Mouse (Mus musculus): ENCODE measurements around the gene Lancl3. TPM values are rescaled to one million over a fixed set of nuclear protein-coding genes. Genes with fewer than 3 reads are reported as not detected.

Lancl3 gene
- polyA plus RNA-seq, 1 experiment from 2014 or later: 0.75 TPM

DNA sequence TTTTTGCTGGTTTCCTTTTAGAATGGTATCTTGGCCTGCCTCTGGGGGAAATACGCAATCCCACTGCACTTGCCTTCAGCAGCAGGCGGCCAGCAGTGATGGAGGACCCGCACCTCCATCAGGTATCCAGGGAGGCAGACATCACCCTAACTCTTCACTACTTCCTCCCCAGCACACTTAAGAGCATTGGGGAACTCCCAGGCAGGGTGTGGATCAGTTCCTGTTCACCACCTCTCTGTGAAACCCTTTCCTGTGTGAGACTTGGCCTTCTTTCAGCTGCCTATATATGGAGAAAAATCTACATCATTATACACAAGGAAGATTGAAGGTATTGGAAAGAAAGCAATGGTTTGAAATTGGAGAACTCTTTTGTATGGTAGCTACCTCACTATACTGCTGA is 19.9 kb downstream of the Lancl3 start:
- Histone ChIP-seq H3K4me2 (ENCODE audit: low read depth, low read length, severe bottlenecking) (no peak overlapping the region), H3K9ac (ENCODE audit: low read length) (no peak overlapping the region), H3K4me3 (ENCODE audit: low read depth, low read length) (no peak overlapping the region), H3K27me3 (ENCODE audit: control insufficient read depth, insufficient read depth, low read length) (no peaks in the 10 kb centered on the region), H3K9me3 (ENCODE audit: control insufficient read depth, low read length) (no peaks in the 10 kb centered on the region), H3K4me1 (replicated peaks; ENCODE audit: control insufficient read depth, insufficient read depth, low read length) (no peaks in the 10 kb centered on the region), H3K27ac (ENCODE audit: low read depth, low read length) (no peak overlapping the region), H3K36me3 (ENCODE audit: control insufficient read depth, insufficient read depth, low read length) (no peaks in the 10 kb centered on the region)
- 93% methylated on average over 3 of the region's 3 CpGs for WGBS
- DNase-seq (ENCODE audit: low spot score) (no peak), ATAC-seq (replicated peaks; ENCODE audit: low FRiP score) (no peak)

DNA sequence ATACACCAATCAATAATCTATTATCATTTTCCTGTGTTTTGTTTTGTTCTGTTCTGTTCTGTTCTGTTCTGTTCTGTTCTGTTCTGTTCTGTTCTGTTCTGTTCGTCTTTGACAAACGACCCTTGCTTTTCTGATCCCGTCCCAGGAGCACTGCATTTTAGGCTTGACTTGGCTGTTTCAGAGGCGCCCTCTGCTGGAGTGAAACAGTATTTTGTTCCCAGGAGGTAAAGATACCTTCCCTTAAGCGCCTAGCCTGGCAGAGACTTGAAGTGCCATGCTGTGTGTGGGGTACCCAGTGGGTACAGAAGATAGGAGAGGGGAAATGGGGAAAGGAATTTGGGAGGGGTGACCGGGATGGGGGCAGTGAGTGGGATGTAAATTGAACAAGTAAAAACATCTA is 21.5 kb downstream of the Lancl3 start:
- WGBS: 40% methylated on average over 6 of the region's 6 CpGs
- Histone ChIP-seq H3K36me3 (ENCODE audit: control insufficient read depth, insufficient read depth, low read length) (no peaks in the 10 kb centered on the region), H3K27ac (ENCODE audit: low read depth, low read length) (no peak overlapping the region), H3K9me3 (ENCODE audit: control insufficient read depth, low read length) (no peaks in the 10 kb centered on the region), H3K27me3 (ENCODE audit: control insufficient read depth, insufficient read depth, low read length) (no peaks in the 10 kb centered on the region), H3K9ac (ENCODE audit: low read length) (no peak overlapping the region), H3K4me1 (replicated peaks; ENCODE audit: control insufficient read depth, insufficient read depth, low read length) (no peaks in the 10 kb centered on the region), H3K4me3 (ENCODE audit: low read depth, low read length) (no peak overlapping the region), H3K4me2 (ENCODE audit: low read depth, low read length, severe bottlenecking) (no peak overlapping the region)
- DNase-seq (ENCODE audit: low spot score) (peak; percentile 65), ATAC-seq (replicated peaks; ENCODE audit: low FRiP score) (no peak)

DNA sequence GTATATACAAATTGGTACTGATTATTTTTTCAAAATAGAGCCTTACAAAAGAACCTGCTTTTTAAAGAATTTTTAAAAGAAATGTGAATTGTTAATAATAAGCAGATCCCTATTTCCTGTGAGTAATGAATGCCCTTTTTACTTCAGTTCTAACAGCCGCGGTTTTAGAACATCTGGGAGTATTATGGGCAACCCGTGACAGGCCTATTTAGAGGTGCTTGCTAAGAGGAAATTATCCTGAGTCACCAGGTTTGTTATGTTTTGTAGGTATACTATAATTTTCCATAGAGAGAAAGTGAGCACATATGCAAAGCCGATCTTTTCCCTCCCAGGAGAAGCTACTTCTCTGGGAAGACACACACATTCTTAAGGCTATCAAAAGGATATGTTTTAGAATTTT is 22.0 kb downstream of the Lancl3 start:
- H3K27me3 ChIP-seq (ENCODE audit: control insufficient read depth, insufficient read depth, low read length): no peaks in the 10 kb centered on the region
- no peaks in the 10 kb centered on the region for H3K4me1 ChIP-seq (replicated peaks; ENCODE audit: control insufficient read depth, insufficient read depth, low read length)
- DNase-seq (ENCODE audit: low spot score) (no peak), ATAC-seq (replicated peaks; ENCODE audit: low FRiP score) (no peak)
- no peaks in the 10 kb centered on the region for H3K36me3 ChIP-seq (ENCODE audit: control insufficient read depth, insufficient read depth, low read length)
- H3K9ac ChIP-seq (ENCODE audit: low read length): no peak overlapping the region
- no peaks in the 10 kb centered on the region for H3K9me3 ChIP-seq (ENCODE audit: control insufficient read depth, low read length)
- H3K4me3 ChIP-seq (ENCODE audit: low read depth, low read length): no peak overlapping the region
- 79% methylated on average over 4 of the region's 4 CpGs for WGBS
- no peak overlapping the region for H3K4me2 ChIP-seq (ENCODE audit: low read depth, low read length, severe bottlenecking)
- no peak overlapping the region for H3K27ac ChIP-seq (ENCODE audit: low read depth, low read length)

DNA sequence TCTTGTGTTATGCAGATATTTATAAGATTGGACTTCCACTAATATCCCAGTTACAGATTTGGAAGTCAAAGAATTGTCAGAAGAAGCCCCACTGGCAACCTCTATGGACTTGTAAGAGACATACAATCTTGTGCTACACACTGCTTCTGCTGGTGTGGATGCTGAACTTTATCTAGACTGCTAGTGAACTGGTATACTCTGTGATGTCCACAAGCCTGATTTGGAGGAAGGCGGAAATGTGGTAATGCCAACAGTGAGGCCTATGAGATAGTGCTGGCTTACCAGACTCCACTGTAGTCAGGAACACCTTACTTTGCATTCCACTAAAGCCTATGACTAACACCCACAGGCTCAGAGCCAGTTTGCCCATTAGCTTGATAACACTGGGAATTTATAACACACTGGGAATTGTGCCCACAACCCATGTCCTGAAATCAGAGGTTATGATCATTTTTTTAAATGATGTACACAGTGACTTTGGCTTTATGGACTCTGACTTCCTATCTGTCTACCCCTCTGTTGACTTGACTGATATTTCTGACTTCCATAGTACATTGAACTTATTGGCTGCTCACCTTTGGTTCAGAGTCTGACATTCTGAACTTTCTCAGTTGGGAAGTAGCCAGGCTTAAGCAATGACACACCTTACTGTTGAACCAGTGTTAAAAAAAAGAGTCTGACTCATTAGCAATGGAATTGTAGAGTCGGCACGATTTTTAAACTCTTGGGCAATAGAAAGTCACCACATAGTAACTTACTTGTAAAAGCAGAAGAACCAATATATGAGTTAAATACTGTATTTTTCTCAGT is 22.9 kb downstream of the Lancl3 start:
- H3K27ac ChIP-seq (ENCODE audit: low read depth, low read length): no peak overlapping the region
- ATAC-seq (replicated peaks; ENCODE audit: low FRiP score) (no peak), DNase-seq (ENCODE audit: low spot score) (no peak)
- H3K9me3 ChIP-seq (ENCODE audit: control insufficient read depth, low read length): no peaks in the 10 kb centered on the region
- H3K4me2 ChIP-seq (ENCODE audit: low read depth, low read length, severe bottlenecking): no peak overlapping the region
- H3K4me1 ChIP-seq (replicated peaks; ENCODE audit: control insufficient read depth, insufficient read depth, low read length): no peaks in the 10 kb centered on the region
- H3K4me3 ChIP-seq (ENCODE audit: low read depth, low read length): no peak overlapping the region
- H3K9ac ChIP-seq (ENCODE audit: low read length): no peak overlapping the region
- 89% methylated on average over 3 of the region's 3 CpGs for WGBS
- no peaks in the 10 kb centered on the region for H3K36me3 ChIP-seq (ENCODE audit: control insufficient read depth, insufficient read depth, low read length)
- H3K27me3 ChIP-seq (ENCODE audit: control insufficient read depth, insufficient read depth, low read length): no peaks in the 10 kb centered on the region

DNA sequence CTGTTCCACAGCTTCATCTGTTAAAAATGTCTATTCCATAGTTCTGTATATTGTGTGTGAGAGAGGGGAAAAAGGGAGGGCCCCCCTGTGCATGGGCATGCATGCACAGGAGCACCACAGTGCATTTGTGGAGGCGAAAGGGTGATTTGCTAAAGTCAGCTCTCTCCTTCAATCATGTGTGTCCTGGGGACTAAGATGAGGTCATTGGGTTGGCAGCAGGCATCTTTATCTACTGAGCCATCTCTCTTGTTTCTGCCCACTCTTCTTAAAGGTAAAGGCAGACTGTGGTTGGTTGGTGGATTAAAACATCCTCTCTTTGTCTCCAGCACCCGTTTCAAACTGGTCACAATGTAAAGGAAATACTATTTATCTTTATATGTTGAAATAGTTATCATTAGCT is 27.4 kb downstream of the Lancl3 start:
- no peaks in the 10 kb centered on the region for H3K9me3 ChIP-seq (ENCODE audit: control insufficient read depth, low read length)
- DNase-seq (ENCODE audit: low spot score): no peak
- no peak overlapping the region for H3K27ac ChIP-seq (ENCODE audit: low read depth, low read length)
- H3K27me3 ChIP-seq (ENCODE audit: control insufficient read depth, insufficient read depth, low read length): no peaks in the 10 kb centered on the region
- 77% methylated on average over 2 of the region's 2 CpGs for WGBS
- H3K4me3 ChIP-seq (ENCODE audit: low read depth, low read length): no peak overlapping the region
- no peak overlapping the region for H3K4me2 ChIP-seq (ENCODE audit: low read depth, low read length, severe bottlenecking)
- H3K36me3 ChIP-seq (ENCODE audit: control insufficient read depth, insufficient read depth, low read length): no peaks in the 10 kb centered on the region
- H3K4me1 ChIP-seq (replicated peaks; ENCODE audit: control insufficient read depth, insufficient read depth, low read length): no peaks in the 10 kb centered on the region
- no peak overlapping the region for H3K9ac ChIP-seq (ENCODE audit: low read length)
- no peak for ATAC-seq (replicated peaks; ENCODE audit: low FRiP score)

DNA sequence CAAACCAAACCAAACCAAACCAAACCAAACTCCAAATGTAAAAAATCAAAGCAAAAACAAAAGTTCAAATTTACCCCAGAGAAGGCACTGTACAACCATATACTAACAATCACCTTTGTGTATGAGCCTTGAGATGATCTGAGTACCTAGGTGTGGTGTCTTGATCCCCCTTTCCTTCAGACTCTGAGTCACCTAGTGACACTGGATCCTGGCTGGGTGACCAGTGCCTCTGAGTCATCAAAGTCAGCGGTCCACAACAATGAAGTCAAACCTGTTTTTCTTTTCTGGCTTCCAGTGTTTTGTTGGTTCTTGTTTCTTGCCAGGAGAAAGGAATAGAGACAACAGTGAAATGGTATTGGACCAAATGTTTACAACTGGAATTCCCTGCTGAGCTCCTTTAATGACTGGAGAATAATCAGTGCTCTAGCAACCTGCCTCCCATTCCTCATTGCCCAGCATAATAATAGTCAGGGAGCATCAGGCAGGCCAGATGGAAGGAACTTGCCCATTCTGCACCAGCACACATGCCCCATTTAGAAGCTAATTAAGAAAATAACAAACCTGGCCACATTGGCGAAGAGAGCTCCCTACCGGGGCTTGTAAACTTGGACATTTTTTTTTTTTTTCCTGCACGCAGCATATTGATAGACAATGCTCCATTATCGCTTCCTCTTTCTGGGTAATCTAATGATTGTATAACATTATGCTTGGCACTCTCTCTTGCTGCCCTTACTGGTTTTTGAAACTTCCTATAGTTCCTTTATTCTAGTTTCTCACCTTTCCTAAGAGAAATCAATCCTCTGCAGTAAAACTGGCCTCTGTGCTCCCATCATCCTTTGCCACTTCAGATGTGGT is 41.3 kb downstream of the Lancl3 start:
- Histone ChIP-seq H3K4me1 (replicated peaks; ENCODE audit: control insufficient read depth, insufficient read depth, low read length) (no peaks in the 10 kb centered on the region), H3K27me3 (ENCODE audit: control insufficient read depth, insufficient read depth, low read length) (no peaks in the 10 kb centered on the region), H3K9ac (ENCODE audit: low read length) (no peak overlapping the region), H3K27ac (ENCODE audit: low read depth, low read length) (no peak overlapping the region), H3K4me3 (ENCODE audit: low read depth, low read length) (no peak overlapping the region), H3K9me3 (ENCODE audit: control insufficient read depth, low read length) (no peaks in the 10 kb centered on the region), H3K36me3 (ENCODE audit: control insufficient read depth, insufficient read depth, low read length) (no peaks in the 10 kb centered on the region), H3K4me2 (ENCODE audit: low read depth, low read length, severe bottlenecking) (no peak overlapping the region)
- no peak for DNase-seq (ENCODE audit: low spot score)
- WGBS: 78% methylated on average over 5 of the region's 5 CpGs
- ATAC-seq (replicated peaks; ENCODE audit: low FRiP score): no peak

DNA sequence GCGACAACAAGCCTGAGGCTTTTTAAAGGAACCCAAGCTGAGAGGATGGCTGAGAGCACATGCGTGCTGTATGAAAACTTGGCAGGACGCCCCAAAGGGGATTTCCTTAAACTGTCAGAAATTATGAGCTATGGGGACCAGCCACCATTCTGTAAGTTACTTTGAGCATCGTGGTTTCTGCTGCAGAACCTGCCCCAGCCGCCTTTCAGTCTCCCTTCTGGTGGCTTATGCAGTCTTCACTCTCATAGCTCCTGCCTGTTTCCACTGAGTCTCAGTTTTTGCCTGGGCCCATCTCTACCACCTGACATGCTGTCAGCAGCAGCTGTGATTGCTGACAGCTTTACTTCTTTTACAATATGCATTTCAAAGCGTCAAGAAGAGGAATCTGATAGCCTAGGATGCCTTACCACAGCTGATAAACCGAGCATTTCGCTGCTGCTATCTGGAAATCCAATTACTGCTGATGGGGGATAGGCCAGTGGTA is 43.7 kb downstream of the Lancl3 start:
- no peak overlapping the region for H3K4me3 ChIP-seq (ENCODE audit: low read depth, low read length)
- no peaks in the 10 kb centered on the region for H3K27me3 ChIP-seq (ENCODE audit: control insufficient read depth, insufficient read depth, low read length)
- no peaks in the 10 kb centered on the region for H3K36me3 ChIP-seq (ENCODE audit: control insufficient read depth, insufficient read depth, low read length)
- no peak overlapping the region for H3K4me2 ChIP-seq (ENCODE audit: low read depth, low read length, severe bottlenecking)
- no peak overlapping the region for H3K27ac ChIP-seq (ENCODE audit: low read depth, low read length)
- no peak for ATAC-seq (replicated peaks; ENCODE audit: low FRiP score)
- no peaks in the 10 kb centered on the region for H3K4me1 ChIP-seq (replicated peaks; ENCODE audit: control insufficient read depth, insufficient read depth, low read length)
- H3K9me3 ChIP-seq (ENCODE audit: control insufficient read depth, low read length): no peaks in the 10 kb centered on the region
- H3K9ac ChIP-seq (ENCODE audit: low read length): no peak overlapping the region
- no peak for DNase-seq (ENCODE audit: low spot score)
- 73% methylated on average over 8 of the region's 8 CpGs for whole genome bisulfite sequencing

DNA sequence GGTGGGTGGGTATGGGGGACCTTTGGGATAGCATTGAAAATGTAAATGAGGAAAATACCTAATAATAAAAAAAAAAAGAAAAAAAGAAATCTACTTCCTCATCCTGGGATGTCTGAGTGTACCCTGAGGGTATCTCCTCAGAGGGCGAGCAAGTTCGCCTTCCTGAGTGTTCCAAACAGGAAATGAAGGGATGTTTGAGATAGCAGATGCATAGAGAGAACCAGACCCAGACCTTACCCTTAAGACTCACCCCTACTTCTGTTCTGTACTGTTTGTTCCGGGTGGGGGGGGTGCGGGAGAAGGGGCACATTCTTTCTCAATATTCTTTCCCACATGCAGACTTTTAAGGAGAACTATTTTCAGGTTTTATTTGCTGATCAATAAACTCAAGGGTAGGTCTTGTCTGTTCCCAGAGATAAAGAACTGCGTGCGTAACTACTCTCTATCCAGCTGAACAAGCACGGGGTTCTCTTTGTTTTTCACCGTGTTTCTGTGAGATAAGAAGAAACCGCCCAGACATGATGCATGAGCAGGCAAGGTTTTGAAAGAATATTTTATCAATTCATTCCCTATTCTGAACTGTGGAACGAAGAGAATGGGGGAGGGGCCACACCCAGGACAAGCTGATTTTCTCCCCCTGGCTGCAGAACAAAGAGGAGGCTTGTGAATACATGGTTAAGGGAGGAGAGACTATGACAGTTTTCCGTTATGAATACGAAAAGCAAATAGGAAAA is 45.1 kb downstream of the Lancl3 start:
- H3K4me3 ChIP-seq (ENCODE audit: low read depth, low read length): no peak overlapping the region
- no peaks in the 10 kb centered on the region for H3K27me3 ChIP-seq (ENCODE audit: control insufficient read depth, insufficient read depth, low read length)
- H3K27ac ChIP-seq (ENCODE audit: low read depth, low read length): no peak overlapping the region
- ATAC-seq (replicated peaks; ENCODE audit: low FRiP score): no peak
- no peak overlapping the region for H3K4me2 ChIP-seq (ENCODE audit: low read depth, low read length, severe bottlenecking)
- no peaks in the 10 kb centered on the region for H3K36me3 ChIP-seq (ENCODE audit: control insufficient read depth, insufficient read depth, low read length)
- H3K9me3 ChIP-seq (ENCODE audit: control insufficient read depth, low read length): no peaks in the 10 kb centered on the region
- H3K4me1 ChIP-seq (replicated peaks; ENCODE audit: control insufficient read depth, insufficient read depth, low read length): no peaks in the 10 kb centered on the region
- no peak for DNase-seq (ENCODE audit: low spot score)
- no peak overlapping the region for H3K9ac ChIP-seq (ENCODE audit: low read length)
- WGBS: 68% methylated on average over 12 of the region's 12 CpGs

Data from forebrain, embryonic 11.5 days (tissue).